Mouse (Mus musculus) frontal cortex, postnatal 10 days (tissue): Measurements from ENCODE around the gene Nos2.

Experiments
- DNase-seq, 2 experiments: peaks; one replicate each; pipeline ENCODE4 v3.0.0; 2022; ENCODE audit warnings: low spot score in 2 of 2, mixed read lengths in 1 of 2

Nos2 gene

DNA sequence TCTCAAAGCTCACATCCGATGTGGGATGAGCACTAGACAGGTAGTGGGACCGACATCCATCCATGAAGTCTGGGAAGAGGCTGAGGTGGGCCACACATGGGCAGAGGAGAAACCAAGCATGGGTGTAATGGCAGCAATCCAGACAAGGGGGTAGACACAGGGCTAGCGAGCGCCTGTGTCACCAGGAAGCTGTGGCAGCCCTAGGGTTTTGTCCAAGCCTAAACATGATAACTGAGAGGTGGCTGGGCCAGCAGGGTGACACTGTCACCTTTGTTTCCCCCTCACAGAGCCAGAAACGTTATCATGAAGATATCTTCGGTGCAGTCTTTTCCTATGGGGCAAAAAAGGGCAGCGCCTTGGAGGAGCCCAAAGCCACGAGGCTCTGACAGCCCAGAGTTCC, 38.8 kb downstream of the Nos2 start:
- DNase-seq, result no peak

DNA sequence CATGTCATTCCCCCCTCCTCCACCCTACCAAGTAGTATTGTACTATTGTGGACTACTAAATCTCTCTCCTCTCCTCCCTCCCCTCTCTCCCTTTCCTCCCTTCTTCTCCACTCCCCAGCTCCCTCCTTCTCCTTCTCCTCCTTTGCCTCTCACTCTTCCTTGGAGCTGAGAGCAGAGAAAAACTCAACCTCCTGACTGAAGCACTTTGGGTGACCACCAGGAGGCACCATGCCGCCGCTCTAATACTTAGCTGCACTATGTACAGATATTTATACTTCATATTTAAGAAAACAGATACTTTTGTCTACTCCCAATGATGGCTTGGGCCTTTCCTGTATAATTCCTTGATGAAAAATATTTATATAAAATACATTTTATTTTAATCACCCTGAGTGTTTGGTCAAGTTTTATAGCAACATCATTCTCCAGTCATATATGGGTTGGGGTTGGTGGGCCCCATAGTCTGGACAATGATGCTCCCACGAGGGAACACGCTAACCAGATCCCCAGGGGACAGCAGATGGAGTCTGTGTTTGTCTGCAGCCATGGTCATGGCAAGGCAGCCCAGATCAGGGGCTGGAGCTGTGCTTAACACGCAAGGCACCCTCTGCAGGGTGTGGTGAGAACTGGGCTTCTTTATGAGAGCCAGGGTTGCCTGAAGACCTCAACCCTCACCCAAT, 39.4 kb downstream of the Nos2 start:
- peak in 1 of 2 experiments; percentile 24 for DNase-seq

DNA sequence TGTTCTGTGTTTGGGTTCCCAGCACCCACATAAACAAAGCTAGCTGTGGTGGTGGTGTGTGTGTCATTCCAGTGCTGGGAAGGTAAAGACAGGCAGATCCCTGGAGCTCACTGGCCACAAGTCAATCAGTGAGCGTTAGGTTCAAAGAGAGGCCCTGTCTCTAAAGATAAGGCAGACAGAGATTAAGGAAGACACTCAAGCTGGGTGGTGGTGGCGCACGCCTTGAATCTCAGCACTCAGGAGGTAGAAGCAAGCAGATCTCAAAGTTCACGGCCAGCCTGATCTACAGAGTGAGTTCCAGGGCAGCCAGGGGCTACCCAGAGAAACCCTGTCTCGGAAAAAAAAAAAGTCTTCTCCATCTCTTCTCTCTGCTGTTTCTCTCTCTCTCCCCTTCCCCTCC, 40.6 kb downstream of the Nos2 start:
- no peak for DNase-seq

DNA sequence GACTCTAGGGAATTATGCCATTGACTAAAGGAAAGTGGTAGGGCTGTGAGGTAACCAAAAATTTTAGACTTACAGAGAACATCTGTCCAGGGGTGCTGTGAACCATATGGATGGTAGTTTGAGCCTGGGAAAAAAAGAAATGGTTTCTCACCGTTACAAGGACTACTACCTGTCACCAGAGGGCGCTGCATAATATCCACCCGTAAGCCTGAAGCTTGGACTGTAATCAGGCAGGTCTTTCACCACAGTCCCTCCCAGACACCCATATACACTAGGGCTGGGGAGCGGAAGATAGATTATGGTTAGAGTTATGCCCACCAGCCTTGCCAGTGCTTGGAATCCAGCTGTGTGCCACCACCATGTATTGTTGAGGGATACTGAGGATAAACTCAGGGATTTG, 46.8 kb downstream of the Nos2 start:
- DNase-seq, result peak in 1 of 2 experiments; percentile 25

DNA sequence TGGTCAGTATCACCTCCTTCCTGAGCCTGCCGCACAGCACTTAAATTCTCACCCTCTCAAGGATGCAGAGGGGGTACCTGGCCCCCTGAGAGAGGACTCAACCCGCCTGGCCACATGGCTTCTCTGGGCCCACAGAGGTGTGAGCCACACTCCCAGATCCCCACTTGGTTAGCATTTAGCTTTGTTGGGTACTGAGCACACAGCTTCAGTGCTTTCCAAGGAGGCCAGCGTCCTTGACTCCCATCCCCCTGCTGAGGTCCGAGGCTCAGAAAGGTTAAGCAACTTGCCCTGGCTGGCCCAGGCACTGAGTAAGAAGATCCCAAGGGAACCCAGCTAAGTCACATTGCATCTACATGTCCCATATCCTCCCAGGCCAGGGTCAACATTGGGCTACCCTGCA, 47.5 kb downstream of the Nos2 start:
- no peak for DNase-seq

DNA sequence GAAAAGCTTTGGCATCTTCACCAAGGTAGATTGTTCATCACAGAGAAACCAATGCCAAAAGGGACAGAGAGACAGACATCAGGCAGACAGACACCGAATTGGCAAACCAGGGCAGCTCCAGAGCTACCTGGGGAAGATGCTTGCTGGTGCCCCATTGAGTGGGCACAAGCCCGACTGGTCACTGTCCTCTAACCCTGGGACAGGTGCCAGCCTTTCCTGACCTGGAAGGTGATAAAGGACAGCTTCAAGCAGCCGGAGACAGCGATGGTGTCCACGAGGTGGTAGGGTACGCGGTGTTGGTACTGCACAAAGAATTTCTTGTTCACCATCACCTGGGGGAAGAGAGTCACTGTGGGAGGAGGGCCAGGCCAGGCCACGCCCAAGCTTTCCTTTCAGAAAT, 50.5 kb downstream of the Nos2 start:
- DNase-seq, result no peak

DNA sequence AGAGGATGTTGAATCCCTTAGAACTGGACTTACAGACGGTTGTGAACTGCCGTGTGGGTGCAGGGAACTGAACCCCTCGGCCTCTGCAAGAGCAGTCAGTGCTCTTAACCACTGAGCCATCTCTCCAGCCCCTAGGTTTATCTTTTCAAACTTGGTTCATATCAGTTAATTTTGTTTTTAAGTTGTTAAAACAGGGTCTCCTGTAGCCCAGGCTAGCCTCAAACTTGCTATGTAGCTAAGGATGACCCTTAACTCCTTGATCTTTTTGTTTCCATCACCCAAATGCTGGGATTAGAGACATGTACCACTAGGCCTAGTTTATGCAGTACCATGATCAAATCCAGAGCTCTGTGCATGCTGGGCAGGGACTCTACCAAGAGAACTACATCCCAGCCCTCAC, 51.2 kb downstream of the Nos2 start:
- DNase-seq, result no peak

DNA sequence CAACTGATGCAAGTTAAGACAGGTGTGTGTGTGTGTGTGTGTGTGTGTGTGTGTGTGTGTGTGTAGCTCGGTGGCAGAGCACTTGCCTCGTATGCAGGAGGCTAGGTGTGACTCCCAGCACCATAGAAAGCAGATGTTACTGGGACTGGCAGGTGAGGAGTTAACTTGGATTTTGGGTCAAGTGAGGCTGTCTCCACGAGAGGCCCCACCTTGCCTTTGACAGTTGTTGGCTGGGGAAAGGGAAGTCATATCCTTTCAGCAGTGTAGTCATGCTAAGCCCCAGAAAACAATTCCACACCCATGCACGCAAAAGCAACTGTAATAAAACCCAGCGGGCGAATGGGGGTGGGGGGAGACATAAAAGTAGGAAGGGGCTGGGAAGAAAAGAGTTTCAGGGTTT, 51.7 kb downstream of the Nos2 start:
- DNase-seq, result no peak

DNA sequence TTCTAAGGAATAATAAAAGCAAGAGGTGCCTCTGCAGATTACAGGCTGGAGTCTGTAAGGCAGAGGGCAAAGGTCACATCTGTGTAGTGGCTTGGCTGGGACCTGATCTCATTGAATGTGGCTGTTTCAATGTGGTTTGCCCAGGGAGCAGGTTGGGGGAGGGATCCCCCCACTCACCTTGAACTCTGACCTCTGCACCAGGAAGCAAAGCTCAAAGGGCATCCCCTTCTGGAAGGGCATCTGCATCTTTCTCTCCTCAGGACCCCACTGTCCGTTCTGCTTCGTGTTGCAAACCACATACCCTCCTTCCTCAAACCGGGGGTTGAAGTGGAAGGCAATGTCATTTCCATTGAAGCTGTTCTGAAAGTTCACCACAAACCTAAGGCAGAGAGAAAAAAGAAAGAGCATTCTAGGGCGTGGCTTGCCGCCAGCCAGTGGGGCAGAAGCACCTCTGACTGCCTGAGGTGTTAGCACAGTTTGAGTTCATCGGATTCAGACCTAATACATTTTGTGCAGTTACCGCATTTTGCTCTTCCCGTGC, 52.3 kb downstream of the Nos2 start:
- no peak for DNase-seq

DNA sequence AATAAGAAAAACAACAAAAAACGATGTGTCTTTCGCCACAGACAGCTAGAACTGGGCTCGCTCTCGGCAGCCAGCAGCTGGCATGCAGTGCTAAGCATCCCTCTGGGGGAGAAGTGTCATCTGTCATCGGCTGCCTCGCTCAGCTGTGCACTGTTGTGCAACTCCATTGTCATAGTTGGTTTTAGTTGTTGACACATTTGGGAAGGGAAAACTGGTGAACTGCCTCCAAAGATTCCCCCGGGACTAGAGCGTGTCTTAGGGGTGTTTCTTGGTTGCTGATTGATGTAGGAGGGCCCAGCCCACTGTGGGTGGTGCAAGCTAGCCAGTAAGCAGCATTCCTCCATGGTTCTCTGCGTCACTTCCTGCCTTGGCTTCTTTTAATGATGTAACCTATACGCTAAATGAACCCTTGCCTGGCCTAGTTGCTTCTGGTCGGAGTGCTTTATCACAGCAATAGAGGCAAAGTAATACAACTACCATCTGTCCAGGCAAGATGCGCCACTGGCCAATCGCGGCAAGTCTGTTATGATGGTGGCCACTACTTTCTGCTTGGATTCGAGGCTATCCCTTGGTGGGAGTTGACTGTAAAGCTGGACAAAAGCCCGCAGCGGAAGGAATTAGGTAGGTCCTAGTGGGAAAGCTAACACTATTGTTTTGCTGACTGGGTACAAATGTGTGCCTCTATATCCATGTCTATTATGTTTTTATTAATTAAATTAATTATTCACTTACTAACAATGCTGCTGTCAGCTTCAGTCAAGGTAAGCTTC, 53.0 kb downstream of the Nos2 start:
- no peak for DNase-seq

DNA sequence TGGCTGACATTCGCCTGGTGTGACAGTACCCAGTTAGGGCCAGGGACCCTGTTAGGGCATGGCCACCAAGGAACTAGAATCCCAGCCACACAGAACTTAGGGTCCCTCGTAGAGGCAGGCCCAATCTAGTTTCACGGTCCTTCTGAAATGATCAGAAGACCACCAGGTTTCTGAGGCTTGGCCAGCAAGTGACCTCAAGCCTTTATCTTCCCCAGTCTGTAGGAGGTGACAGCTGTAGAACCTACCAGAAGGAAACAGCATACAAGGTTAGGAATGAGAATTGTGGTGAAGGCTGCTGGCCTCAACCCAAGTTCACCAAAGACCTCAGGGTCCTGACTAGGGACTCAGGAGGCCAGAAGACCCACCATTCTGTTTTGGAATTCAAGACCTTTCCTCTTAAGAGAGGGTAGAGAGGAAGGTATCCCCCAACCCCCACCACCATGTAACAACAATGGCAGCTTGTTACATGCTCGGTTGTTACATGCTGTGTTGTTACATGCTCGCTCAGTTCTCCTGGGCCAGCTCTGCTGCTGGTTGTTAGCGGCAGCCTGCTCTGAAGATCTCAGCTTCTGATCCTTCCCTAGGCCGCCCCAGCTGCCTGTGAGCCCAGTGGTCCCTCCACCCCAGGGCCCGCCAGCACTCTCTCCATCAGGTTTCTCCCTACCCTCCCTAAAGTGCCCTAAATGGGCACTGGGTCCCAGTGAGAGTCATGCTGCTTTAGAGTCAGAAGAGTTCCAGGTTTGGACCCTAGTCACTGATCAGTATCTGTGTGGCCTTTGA, 56.3 kb downstream of the Nos2 start:
- DNase-seq, result no peak

DNA sequence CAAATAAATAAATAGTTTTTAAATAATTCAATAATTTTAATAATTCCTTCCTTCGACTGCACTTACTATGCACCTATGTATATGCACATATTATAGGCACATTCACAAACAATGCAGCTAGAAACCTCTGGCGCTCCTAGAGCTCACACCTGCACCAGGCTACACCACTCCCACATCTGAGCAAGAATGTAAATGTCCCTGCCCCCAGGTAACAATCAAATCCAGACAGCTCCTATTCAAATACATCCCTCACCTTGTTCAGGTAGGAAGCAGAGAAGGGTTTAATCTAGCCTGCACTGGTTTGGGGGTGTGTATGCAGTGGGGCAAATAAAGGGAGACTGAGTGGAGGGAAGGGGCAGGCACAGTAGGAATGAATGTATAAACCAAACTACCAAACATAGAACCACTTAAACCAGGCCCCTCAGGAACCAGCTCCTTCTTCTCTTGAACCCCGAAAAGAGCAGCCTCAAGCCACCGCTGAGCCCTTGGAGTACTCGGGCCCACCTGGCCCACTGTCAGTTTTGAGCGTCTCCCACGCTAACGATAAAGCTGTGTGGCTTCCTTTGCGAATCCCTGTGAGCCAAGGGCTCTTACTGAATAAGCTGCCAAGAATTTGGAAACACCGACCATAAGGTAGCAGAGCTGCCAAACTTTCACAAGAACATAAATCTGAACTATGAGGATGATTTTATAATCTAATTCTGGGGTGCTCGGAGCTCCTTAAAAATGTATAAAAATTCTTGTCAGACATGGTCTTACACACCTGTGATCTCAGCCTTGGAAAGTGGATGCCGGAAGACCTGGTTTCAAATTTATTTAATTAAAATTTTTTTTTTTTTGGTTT, 57.8 kb downstream of the Nos2 start:
- no peak for DNase-seq

DNA sequence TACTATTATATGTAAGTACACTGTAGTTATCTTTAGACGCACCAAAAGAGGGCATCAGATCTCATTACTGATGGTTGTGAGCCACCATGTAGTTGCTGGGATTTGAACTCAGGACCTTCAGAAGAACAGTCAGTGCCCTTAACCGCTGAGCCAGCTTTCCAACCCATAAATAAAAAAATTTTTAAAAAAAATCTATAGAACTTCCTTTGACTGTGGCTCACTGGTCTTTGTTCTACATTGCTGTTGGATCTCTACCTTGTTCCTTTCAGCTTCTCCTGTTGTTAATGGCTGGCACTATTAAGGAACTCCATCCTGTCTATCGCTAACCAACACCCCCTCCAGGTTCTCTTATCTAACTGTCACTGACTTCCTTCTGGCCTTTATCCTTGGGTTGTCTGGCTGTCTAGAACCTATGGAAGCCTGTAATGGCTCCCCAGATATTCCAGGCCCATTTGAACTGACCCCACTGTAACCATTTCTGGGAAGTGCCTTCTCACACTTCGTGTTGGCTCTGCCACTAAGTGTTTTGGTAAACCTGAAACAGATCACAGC, 59.6 kb downstream of the Nos2 start:
- no peak for DNase-seq

DNA sequence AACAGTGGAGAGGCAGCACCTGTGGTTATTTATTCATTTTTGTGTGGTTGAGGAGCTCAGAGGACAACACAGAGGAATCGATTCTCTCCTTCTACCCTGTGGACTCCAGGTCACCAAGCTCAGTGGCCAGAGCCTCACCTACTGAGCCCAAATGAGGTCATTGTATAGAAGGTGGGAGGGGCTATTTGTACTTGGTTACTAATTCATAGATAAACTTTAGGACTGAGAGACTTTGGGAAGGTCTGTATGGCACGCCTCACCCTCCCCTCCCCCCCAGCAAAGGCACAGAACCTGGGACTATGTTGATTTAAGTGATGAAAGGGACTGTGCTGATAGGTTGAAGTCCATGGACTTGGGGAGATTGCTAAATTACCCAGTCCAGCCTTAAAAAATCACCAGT, 61.5 kb downstream of the Nos2 start:
- DNase-seq, result no peak

DNA sequence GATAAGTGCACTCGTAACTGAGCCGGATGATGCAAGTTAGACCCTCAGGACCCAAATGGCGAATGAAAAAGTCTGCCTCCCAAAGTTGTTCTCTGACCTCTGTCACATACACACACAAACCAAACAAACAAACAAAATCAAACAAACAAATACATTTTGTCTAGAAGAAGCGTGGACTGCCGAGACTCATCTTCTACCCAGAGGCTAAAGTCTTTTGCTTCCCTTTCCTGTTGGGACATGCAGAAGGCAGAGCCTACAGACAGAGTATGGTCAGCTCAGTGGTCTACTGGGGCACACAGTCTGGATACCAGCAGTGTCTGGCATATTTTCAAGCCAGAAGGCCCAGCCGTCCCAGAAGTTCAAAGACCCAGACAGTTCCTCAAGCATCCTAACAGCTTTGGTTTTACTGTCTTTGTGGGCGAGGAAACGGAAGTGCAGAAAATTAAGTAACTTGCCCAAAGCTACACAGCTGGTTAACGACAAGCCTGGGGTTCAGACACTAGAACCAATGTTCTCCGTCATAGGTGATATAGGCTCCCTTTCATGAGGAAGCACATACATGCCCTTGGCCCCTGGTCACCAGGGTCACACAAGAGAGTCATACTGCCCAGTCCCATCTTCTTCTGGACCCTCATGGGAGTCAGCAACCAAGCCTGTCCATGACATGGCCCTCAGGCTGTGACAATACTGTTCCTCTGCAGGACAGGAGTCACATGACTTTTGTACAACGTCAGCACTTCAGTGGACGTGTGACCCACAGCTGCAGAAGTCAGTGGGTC, 62.1 kb downstream of the Nos2 start:
- DNase-seq, result no peak

DNA sequence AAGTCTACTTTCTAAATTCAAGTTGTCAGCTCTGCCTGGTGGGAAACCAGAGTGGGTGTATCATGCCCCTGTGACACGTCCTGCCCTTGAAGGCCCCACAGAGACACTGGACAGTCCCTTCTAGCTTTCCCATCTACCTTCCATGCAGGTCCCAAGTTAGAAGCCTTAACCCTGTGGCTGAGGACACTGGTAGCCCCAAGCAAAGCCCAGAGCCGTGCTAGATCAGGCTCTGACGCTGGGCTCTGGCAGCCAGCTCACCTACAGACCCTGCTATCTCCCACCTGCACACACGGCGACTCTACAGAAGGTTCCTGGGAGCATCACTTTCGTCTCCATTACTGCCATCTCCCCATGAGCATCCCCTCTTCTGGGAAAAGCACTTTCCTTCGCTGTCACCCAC, 63.0 kb downstream of the Nos2 start:
- no peak for DNase-seq

DNA sequence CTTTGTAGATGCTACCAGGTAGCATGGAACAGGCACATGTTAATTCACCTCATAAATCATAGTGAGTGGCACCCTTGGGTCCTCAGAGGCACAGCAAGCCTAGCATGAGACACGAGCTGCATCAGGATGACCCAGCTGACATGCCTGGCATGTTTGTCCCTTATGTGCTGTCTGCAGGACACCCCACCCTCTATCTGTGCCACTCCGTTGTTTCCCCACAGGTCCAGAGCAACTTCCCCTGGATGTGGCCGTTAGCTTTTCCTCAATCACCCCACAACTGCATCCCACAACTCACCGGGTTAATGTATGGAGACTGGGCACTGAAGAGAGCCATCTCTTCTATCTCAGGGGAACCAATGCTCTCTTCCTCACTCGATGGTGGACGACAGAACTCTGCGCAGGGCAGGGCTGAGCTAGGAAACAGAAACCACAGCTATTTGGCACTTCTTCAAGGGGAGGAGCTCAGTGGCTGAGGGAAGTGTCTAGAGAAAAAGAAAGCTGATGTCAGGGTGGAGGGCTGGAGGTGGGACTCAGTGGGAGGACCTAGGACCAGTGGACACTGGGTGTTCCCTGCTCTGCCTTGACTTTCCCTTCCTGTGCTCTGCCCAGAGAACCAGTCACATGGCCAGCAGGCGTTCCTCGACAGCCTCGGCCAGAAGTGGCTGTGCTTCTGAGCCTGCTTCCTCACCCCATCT, 64.0 kb downstream of the Nos2 start, which contains the start of gene Lgals9:
Lgals9 (minus strand) TSS at position 464 of the 695 bp plus-strand sequence.
- peak; percentile 17 to 41 for DNase-seq

DNA sequence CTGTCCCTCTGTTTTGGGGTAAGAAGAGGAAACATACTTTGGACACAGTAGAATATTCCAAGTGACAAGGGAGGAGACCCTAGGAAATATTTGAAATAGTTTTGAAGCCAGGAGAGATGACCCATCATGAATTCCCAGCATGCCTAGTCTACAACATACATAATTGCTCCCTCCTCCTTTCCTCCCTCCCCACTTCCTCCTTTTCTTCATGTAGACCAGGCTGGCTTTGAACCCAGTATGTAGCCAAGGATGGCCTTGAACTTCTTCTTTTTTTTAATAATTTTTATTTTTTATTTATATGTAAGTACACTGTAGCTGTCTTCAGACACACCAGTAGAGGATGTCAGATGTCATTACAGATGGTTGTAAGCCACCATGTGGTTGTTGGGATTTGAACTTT, 64.9 kb downstream of the Nos2 start:
- no peak for DNase-seq

DNA sequence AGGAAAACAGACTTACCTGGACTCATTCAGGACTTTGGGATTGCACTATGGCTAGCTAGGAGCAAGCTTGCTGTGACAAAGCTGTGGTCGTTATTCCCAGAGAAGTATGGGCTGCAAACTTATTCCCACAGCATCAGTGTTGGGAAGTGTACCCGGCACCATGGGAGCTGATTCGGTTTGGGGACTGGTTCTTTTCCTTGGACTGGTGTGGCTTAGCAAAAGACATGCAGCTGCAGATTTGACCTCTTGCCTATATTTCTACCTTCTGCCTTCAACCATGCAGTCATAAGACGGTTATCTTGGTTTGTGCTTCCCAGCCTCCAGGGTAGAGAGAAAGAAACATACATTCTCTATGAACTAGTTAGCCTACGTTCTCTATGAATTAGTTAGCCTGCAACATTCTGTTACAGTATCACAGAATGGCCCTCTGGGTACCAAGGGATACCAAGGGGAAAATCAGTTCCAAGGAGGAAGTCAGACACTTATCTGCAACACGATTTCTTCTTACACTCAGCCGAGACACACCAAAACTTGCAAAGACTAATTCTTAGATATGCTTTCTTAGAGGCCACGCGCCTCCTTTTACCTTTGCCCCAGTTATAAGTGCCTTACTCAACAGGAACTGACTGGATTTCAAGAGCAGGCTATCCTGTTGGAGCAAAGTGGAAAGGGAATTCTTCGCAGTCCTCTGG, 65.9 kb downstream of the Nos2 start:
- DNase-seq, result no peak
